10 mouse cellular contexts compared by ENCODE assay signal in the genomic region with DNA sequence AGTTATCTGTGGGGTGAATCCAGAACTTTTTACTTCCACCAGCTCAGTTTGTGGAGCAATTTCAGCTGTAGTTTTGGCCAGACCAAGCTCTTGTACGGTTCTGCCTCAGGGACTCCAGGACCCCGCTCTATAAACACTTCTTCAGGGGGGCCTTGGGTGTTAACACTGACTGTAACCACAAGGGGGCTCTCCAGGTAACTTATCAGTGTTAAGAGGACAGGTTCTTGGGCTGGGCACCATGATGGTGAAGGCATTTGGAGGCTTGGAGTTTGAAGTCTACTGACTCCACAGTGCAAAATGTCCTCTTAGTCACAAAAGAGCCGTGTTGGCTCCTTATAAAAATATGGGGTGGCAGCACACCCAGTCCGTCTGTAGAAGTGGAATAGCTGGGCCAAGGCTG. TPM values are rescaled to one million over a fixed set of nuclear protein-coding genes. Genes with fewer than 3 reads are reported as not detected.
DNase-seq lines count a peak whose midpoint lies in the region; ATAC-seq and TF ChIP-seq lines count a peak whose summit lies in the region.
"Had no signal": no experiment of that assay in that cellular context is flagged by ENCODE, and none has a peak within 500 bp of the region (broad histone marks: within the 10 kb centered on the region; RNA-seq: fewer than 3 reads in every experiment).

No protein-coding gene starts in this region.

- H3K27me3 ChIP-seq in E14TG2a.4 (ENCODE audit: insufficient read depth, low read length): peaks cover 37% of the 10 kb centered on the region
- no peaks in the 10 kb centered on the region for H3K27me3 ChIP-seq in hindbrain, postnatal 0 days (ENCODE audit: insufficient read depth, low read length)

- peak; percentile 17 for DNase-seq in kidney, postnatal 10 days
- no peak for DNase-seq in kidney, postnatal 14 days
- DNase-seq in B cell, adult 2 months: peak; percentile 40 to 49
- peak; percentile 66 for DNase-seq in hindbrain, postnatal 0 days (ENCODE audit: low spot score)
- no peak for DNase-seq in layer of hippocampus, adult 9-10 months (ENCODE audit: low spot score)
- no peak for DNase-seq in adipocyte (ENCODE audit: low spot score)
- DNase-seq in frontal cortex, postnatal 25 days (ENCODE audit: low spot score in 2 of 2): no peak
- DNase-seq: adrenal gland, postnatal 25 days had no signal

- peaks cover 46% of the 10 kb centered on the region for H3K4me1 ChIP-seq in E14TG2a.4 (replicated peaks; ENCODE audit: low read depth, low read length)
- H3K4me1 ChIP-seq in hindbrain, postnatal 0 days (ENCODE audit: insufficient read depth, low read length): peaks cover 35% of the 10 kb centered on the region

- H3K9me3 ChIP-seq in E14TG2a.4 (ENCODE audit: low read length): no peaks in the 10 kb centered on the region
- H3K9me3 ChIP-seq in hindbrain, postnatal 0 days (ENCODE audit: low read length): no peaks in the 10 kb centered on the region

- no peak for ATAC-seq in hindbrain, postnatal 0 days

- H3K27ac ChIP-seq in hindbrain, postnatal 0 days: no peak overlapping the region

- H3K9ac ChIP-seq in hindbrain, postnatal 0 days (replicated peaks; ENCODE audit: low read length): no peak overlapping the region

- WGBS in hindbrain, postnatal 0 days: 64% methylated on average over 4 of the region's 4 CpGs

- TF ChIP-seq CTCF in E14TG2a.4 (conservative IDR thresholded peaks at IDR 0.05; ENCODE audit: low read length): peak; percentile 60
- peak; percentile 54 for TF ChIP-seq CTCF in hindbrain, postnatal 0 days (IDR thresholded peaks at IDR 0.05; ENCODE audit: low read depth)

- no peak overlapping the region for H3K4me3 ChIP-seq in E14TG2a.4 (replicated peaks; ENCODE audit: low read length)
- H3K4me3 ChIP-seq in hindbrain, postnatal 0 days (ENCODE audit: low read length): no peak overlapping the region

- H3K36me3 ChIP-seq in E14TG2a.4 (ENCODE audit: insufficient read depth, low read length): peaks cover 8% of the 10 kb centered on the region
- H3K36me3 ChIP-seq in hindbrain, postnatal 0 days (ENCODE audit: insufficient read depth, low read length): no peaks in the 10 kb centered on the region; the same call in 1 of the 2 replicates

- H3K4me2 ChIP-seq in hindbrain, postnatal 0 days (ENCODE audit: low read depth, low read length): no peak overlapping the region

RNA-seq across cellular contexts. Expression of a gene that starts 1.5 kb away (rescaled TPM):
- 58.2 and 64.9 TPM in 2 replicates for total RNA-seq in hindbrain, postnatal 0 days (2014; rRNA removed)
- polyA plus RNA-seq in hindbrain, postnatal 0 days (2015; fragmentation: Nextera tagmentation; extraction: Ambion mirVana): 25.5 and 31.3 TPM in 2 replicates

RNA-seq across cellular contexts. Expression of a gene that starts 2.3 kb away (rescaled TPM):
- 25.2 and 36.6 TPM in 2 replicates for total RNA-seq in hindbrain, postnatal 0 days (2014; rRNA removed)
- polyA plus RNA-seq in hindbrain, postnatal 0 days (2015; fragmentation: Nextera tagmentation; extraction: Ambion mirVana): 21.9 and 22.8 TPM in 2 replicates

RNA-seq across cellular contexts. Expression of a gene that starts 6.4 kb away (rescaled TPM):
- total RNA-seq in hindbrain, postnatal 0 days (2014; rRNA removed): 0.25 TPM in 1 of 2 replicates, not detected in the other
- 0.39 and 0.62 TPM in 2 replicates for polyA plus RNA-seq in hindbrain, postnatal 0 days (2015; fragmentation: Nextera tagmentation; extraction: Ambion mirVana)
- polyA plus RNA-seq: erythroblast, embryonic 14.5 days had no signal

RNA-seq across cellular contexts. Expression of a gene that starts 25.1 kb away (rescaled TPM):
- 79.7 and 101 TPM in 2 replicates for total RNA-seq in hindbrain, postnatal 0 days (2014; rRNA removed)
- 50.4 and 51.0 TPM in 2 replicates for polyA plus RNA-seq in hindbrain, postnatal 0 days (2015; fragmentation: Nextera tagmentation; extraction: Ambion mirVana)

RNA-seq across cellular contexts. Expression of a gene that starts 41.6 kb away (rescaled TPM):
- total RNA-seq in hindbrain, postnatal 0 days (2014; rRNA removed): 0.32 and 0.42 TPM in 2 replicates
- 0.13 and 0.47 TPM in 2 replicates for polyA plus RNA-seq in hindbrain, postnatal 0 days (2015; fragmentation: Nextera tagmentation; extraction: Ambion mirVana)

Comparison
In these comparisons a context has a peak if more than half of its experiments do, and no peak if none do; other contexts are left out.
1. DNase-seq: peak in kidney, postnatal 10 days (single experiment), B cell, adult 2 months (2 of 2) and hindbrain, postnatal 0 days (single experiment); none in kidney, postnatal 14 days (single experiment), layer of hippocampus, adult 9-10 months (single experiment), adipocyte (single experiment) and frontal cortex, postnatal 25 days (0 of 2).